10 mouse cellular contexts compared by ENCODE assay signal in genomic region chr11:96286739-96287385, GRCm38 (mm10). TPM values are rescaled to one million over a fixed set of nuclear protein-coding genes. Genes with fewer than 3 reads are reported as not detected.
DNase-seq lines count a peak whose midpoint lies in the region; ATAC-seq lines count a peak whose summit lies in the region.
"Had no signal": no experiment of that assay in that cellular context is flagged by ENCODE, and none has a peak within 500 bp of the region (broad histone marks: within the 10 kb centered on the region; RNA-seq: fewer than 3 reads in every experiment).

No protein-coding gene starts in this region.

- peak overlapping the region; percentile 63 for H3K9ac ChIP-seq in hindbrain, embryonic 14.5 days
- no peak overlapping the region for H3K9ac ChIP-seq in limb, embryonic 15.5 days

- peak; percentile 72 for DNase-seq in heart, embryonic 10.5 days (ENCODE audit: low spot score)
- no peak for DNase-seq in heart, postnatal 36 days
- DNase-seq in ES-CJ7 (ENCODE audit: low read depth, low spot score), result peak; percentile 59
- DNase-seq in hindbrain, embryonic 14.5 days (ENCODE audit: low spot score), result no peak
- DNase-seq in thymus, postnatal 0 days (ENCODE audit: low spot score), result no peak
- DNase-seq in layer of hippocampus, postnatal 10 days (ENCODE audit: low spot score in 2 of 2), result no peak
- no peak for DNase-seq in layer of hippocampus, adult 11-12 months (ENCODE audit: low spot score)

- peaks cover 31% of the 10 kb centered on the region for H3K4me1 ChIP-seq in heart, embryonic 10.5 days
- no peaks in the 10 kb centered on the region for H3K4me1 ChIP-seq in hindbrain, embryonic 14.5 days (replicated peaks; ENCODE audit: control insufficient read depth, insufficient read depth, low read length)
- peaks cover 28% of the 10 kb centered on the region for H3K4me1 ChIP-seq in limb, embryonic 15.5 days

- peaks cover 98% of the 10 kb centered on the region for H3K27me3 ChIP-seq in heart, embryonic 10.5 days (ENCODE audit: insufficient read depth, poor library complexity, severe bottlenecking)
- peaks cover 90% of the 10 kb centered on the region for H3K27me3 ChIP-seq in hindbrain, embryonic 14.5 days (ENCODE audit: control insufficient read depth, insufficient read depth, low read length)
- peaks cover 97% of the 10 kb centered on the region for H3K27me3 ChIP-seq in limb, embryonic 15.5 days

- H3K9me3 ChIP-seq in heart, embryonic 10.5 days, result no peaks in the 10 kb centered on the region
- no peaks in the 10 kb centered on the region for H3K9me3 ChIP-seq in hindbrain, embryonic 14.5 days (ENCODE audit: control insufficient read depth, low read length)
- no peaks in the 10 kb centered on the region for H3K9me3 ChIP-seq in limb, embryonic 15.5 days

- no peak for ATAC-seq in hindbrain, embryonic 14.5 days (ENCODE audit: low FRiP score)
- ATAC-seq in limb, embryonic 15.5 days (ENCODE audit: insufficient number of reproducible peaks, low FRiP score, low TSS enrichment, low read depth), result no peak

- peak overlapping the region; percentile 46 for H3K4me2 ChIP-seq in hindbrain, embryonic 14.5 days (replicated peaks)
- peak overlapping the region; percentile 32 for H3K4me2 ChIP-seq in limb, embryonic 15.5 days

- intact Hi-C loops in heart, postnatal 36 days (cut with DNase I), result no loop called here

- H3K36me3 ChIP-seq in heart, embryonic 10.5 days, result no peaks in the 10 kb centered on the region
- no peaks in the 10 kb centered on the region for H3K36me3 ChIP-seq in hindbrain, embryonic 14.5 days (replicated peaks; ENCODE audit: control insufficient read depth, insufficient read depth)
- H3K36me3 ChIP-seq in limb, embryonic 15.5 days, result no peaks in the 10 kb centered on the region

- H3K4me3 ChIP-seq in heart, embryonic 10.5 days, result peak overlapping the region; percentile 51
- H3K4me3 ChIP-seq in hindbrain, embryonic 14.5 days (replicated peaks; ENCODE audit: low read length), result peak overlapping the region; percentile 39
- H3K4me3 ChIP-seq in limb, embryonic 15.5 days, result peak overlapping the region; percentile 33

- WGBS in heart, embryonic 10.5 days, result under 1% methylated on average over 55 of the region's 55 CpGs
- 1% methylated on average over 55 of the region's 55 CpGs for WGBS in hindbrain, embryonic 14.5 days
- WGBS in limb, embryonic 15.5 days, result under 1% methylated on average over 55 of the region's 55 CpGs

- H3K27ac ChIP-seq in heart, embryonic 10.5 days, result no peak overlapping the region
- H3K27ac ChIP-seq in hindbrain, embryonic 14.5 days, result peak overlapping the region; percentile 69
- H3K27ac ChIP-seq in limb, embryonic 15.5 days, result no peak overlapping the region

RNA-seq across cellular contexts. Expression of gene Hoxb7, which starts 0.4 kb away (rescaled TPM):
- 0.11 and 1.3 TPM in 2 replicates for polyA plus RNA-seq in heart, embryonic 10.5 days (2016; fragmentation: Nextera tagmentation; extraction: Ambion mirVana)
- total RNA-seq in heart, postnatal 36 days (2021), result not detected
- 40.8 and 45.6 TPM in 2 replicates for polyA plus RNA-seq in hindbrain, embryonic 14.5 days (2014; fragmentation: Nextera tagmentation; extraction: Ambion mirVana)
- 3.3 and 4.2 TPM in 2 replicates for polyA plus RNA-seq in limb, embryonic 15.5 days (2015; fragmentation: Nextera tagmentation; extraction: Ambion mirVana)
- 0.19 TPM in 1 of 2 replicates, not detected in the other for polyA plus RNA-seq in thymus, postnatal 0 days (2015; fragmentation: Nextera tagmentation; extraction: Ambion mirVana)
- not detected for total RNA-seq in layer of hippocampus, postnatal 10 days (2021)
- total RNA-seq: neutrophil, adult 5-6 weeks had no signal
- polyA plus RNA-seq: cortical plate, adult 2 months had no signal

RNA-seq across cellular contexts. Expression of gene Hoxb8, which starts 5.2 kb away (rescaled TPM):
- polyA plus RNA-seq in heart, embryonic 10.5 days (2016; fragmentation: Nextera tagmentation; extraction: Ambion mirVana), result 0.30 TPM in 1 of 2 replicates, not detected in the other
- total RNA-seq in heart, postnatal 36 days (2021), result not detected
- polyA plus RNA-seq in hindbrain, embryonic 14.5 days (2014; fragmentation: Nextera tagmentation; extraction: Ambion mirVana), result 41.2 and 50.6 TPM in 2 replicates
- polyA plus RNA-seq in limb, embryonic 15.5 days (2015; fragmentation: Nextera tagmentation; extraction: Ambion mirVana), result 0.36 and 0.37 TPM in 2 replicates
- not detected in 2 replicates for polyA plus RNA-seq in thymus, postnatal 0 days (2015; fragmentation: Nextera tagmentation; extraction: Ambion mirVana)
- not detected for total RNA-seq in layer of hippocampus, postnatal 10 days (2021)
- total RNA-seq: neutrophil, adult 5-6 weeks had no signal
- polyA plus RNA-seq: cortical plate, adult 2 months had no signal

RNA-seq across cellular contexts. Expression of gene Hoxb6, which starts 5.4 kb away (rescaled TPM):
- polyA plus RNA-seq in heart, embryonic 10.5 days (2016; fragmentation: Nextera tagmentation; extraction: Ambion mirVana), result 0.42 and 2.2 TPM in 2 replicates
- not detected for total RNA-seq in heart, postnatal 36 days (2021)
- polyA plus RNA-seq in hindbrain, embryonic 14.5 days (2014; fragmentation: Nextera tagmentation; extraction: Ambion mirVana), result 71.4 and 90.1 TPM in 2 replicates
- 0.31 and 0.55 TPM in 2 replicates for polyA plus RNA-seq in limb, embryonic 15.5 days (2015; fragmentation: Nextera tagmentation; extraction: Ambion mirVana)
- polyA plus RNA-seq in thymus, postnatal 0 days (2015; fragmentation: Nextera tagmentation; extraction: Ambion mirVana), result 0.10 TPM in 1 of 2 replicates, not detected in the other
- total RNA-seq in layer of hippocampus, postnatal 10 days (2021), result not detected
- total RNA-seq: neutrophil, adult 5-6 weeks had no signal
- polyA plus RNA-seq: cortical plate, adult 2 months had no signal

RNA-seq across cellular contexts. Expression of gene Hoxb9, which starts 15.6 kb away (rescaled TPM):
- polyA plus RNA-seq in heart, embryonic 10.5 days (2016; fragmentation: Nextera tagmentation; extraction: Ambion mirVana), result 0.75 TPM in 1 of 2 replicates, not detected in the other
- total RNA-seq in heart, postnatal 36 days (2021), result not detected
- polyA plus RNA-seq in hindbrain, embryonic 14.5 days (2014; fragmentation: Nextera tagmentation; extraction: Ambion mirVana), result 10.7 and 22.4 TPM in 2 replicates
- 0.98 and 1.4 TPM in 2 replicates for polyA plus RNA-seq in limb, embryonic 15.5 days (2015; fragmentation: Nextera tagmentation; extraction: Ambion mirVana)
- polyA plus RNA-seq in thymus, postnatal 0 days (2015; fragmentation: Nextera tagmentation; extraction: Ambion mirVana), result 0.09 TPM in 1 of 2 replicates, not detected in the other
- total RNA-seq in layer of hippocampus, postnatal 10 days (2021), result not detected
- total RNA-seq: neutrophil, adult 5-6 weeks had no signal
- polyA plus RNA-seq: cortical plate, adult 2 months had no signal

RNA-seq across cellular contexts. Expression of gene Hoxb5, which starts 16.3 kb away (rescaled TPM):
- polyA plus RNA-seq in heart, embryonic 10.5 days (2016; fragmentation: Nextera tagmentation; extraction: Ambion mirVana), result 1.0 and 5.2 TPM in 2 replicates
- total RNA-seq in heart, postnatal 36 days (2021), result under 1 TPM; 0.19 to 0.22 TPM
- polyA plus RNA-seq in hindbrain, embryonic 14.5 days (2014; fragmentation: Nextera tagmentation; extraction: Ambion mirVana), result 140 and 157 TPM in 2 replicates
- 0.60 and 0.73 TPM in 2 replicates for polyA plus RNA-seq in limb, embryonic 15.5 days (2015; fragmentation: Nextera tagmentation; extraction: Ambion mirVana)
- polyA plus RNA-seq in thymus, postnatal 0 days (2015; fragmentation: Nextera tagmentation; extraction: Ambion mirVana), result 0.15 and 0.16 TPM in 2 replicates
- not detected for total RNA-seq in layer of hippocampus, postnatal 10 days (2021)
- total RNA-seq: neutrophil, adult 5-6 weeks had no signal
- polyA plus RNA-seq: cortical plate, adult 2 months had no signal

Comparison
In these comparisons a context has a peak if more than half of its experiments do, and no peak if none do; other contexts are left out.
1. DNase-seq: peak in heart, embryonic 10.5 days (single experiment) and ES-CJ7 (single experiment); none in heart, postnatal 36 days (0 of 2), hindbrain, embryonic 14.5 days (single experiment), thymus, postnatal 0 days (single experiment), layer of hippocampus, postnatal 10 days (0 of 2) and layer of hippocampus, adult 11-12 months (single experiment).
2. RNA of gene Hoxb8, which starts 5.2 kb away (polyA plus RNA-seq): 41.2 to 50.6 TPM in hindbrain, embryonic 14.5 days; 0.36 to 0.37 TPM in limb, embryonic 15.5 days, 0.30 TPM in heart, embryonic 10.5 days and not detected in thymus, postnatal 0 days; every median in the first group is over 10 times any median in the second.
3. RNA of gene Hoxb6, which starts 5.4 kb away (polyA plus RNA-seq): 71.4 to 90.1 TPM in hindbrain, embryonic 14.5 days; 0.42 to 2.2 TPM in heart, embryonic 10.5 days, 0.31 to 0.55 TPM in limb, embryonic 15.5 days and 0.10 TPM in thymus, postnatal 0 days; every median in the first group is over 10 times any median in the second.
4. Peak in every context shown above with its lines, with median percentiles within 50 percentile points of each other: H3K4me3 ChIP-seq.